Mouse (Mus musculus): ENCODE measurements at regions not wholly inside any gene's neighbourhood (a gene's known extent, or its start where the extent isn't known, plus 50 kb on each side); places are given as distances from the start of the nearest gene placed in this dataset.

DNA sequence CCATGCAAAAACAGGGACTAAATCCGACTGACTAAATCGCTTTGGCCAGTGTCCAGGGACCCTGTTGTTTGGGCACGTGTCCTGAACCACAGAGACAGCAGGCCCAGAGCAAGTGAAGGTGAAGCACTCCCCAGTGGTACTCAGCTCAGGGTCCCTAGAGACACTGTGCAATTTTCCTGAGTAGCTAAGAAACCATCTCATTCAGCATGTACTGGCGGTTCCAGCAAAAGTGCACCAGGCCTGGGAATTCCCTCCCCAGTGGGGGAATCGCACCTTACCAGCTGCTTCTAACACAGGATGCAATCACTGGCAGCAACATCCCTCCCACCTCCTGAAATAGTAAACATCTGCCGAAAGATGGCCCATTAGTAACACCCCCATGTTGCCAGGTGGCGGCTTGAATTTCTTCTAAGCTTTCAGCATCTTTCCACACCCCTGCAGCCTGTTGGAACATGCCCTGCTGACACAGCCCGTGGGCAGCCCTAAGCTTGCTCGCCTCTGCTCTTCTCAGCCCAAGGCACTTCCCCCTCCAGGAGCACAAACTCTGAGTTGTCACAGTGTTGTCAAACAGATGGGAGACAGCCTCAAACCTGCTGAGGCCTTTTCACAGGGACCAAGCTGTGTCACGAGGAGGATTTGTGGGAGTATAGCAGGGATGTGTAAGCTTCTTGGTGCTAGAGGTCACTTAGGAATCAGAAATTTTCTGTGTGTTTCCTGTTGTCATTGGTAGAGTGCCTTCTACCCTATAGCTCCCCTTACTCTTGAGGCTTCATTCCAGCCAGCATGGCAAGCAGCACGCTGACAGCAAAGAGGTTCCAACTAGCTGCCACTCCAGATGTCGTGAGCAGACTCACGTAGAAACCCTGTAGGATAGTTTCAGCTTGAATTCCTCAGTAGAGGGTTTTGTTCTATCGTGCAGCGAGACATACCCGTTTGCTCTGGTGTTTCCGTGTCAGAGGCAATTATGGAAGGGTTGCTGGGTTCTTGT is 186.8 kb upstream of the Ntm start:
- no peak overlapping the region for H3K4me3 ChIP-seq (ENCODE audit: low read depth, low read length)

DNA sequence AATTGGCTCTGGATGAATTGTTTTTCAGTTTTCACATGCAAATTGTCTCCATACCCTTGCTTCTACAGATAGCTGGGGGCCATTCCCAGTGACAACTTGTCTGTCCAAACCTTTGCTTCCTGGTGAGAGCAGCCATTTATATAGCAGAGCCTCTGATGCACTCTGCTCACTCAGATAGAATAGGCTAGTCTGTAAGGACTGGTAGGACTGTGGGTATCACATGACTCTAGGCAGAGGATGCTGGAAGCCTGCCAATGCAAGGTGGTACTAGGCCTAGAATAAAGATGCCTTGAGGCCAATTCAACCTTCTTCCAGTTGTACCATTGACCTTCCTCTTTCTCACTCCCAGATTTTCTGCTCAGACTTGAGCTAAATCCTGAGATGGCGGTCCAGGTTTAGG is 188.2 kb upstream of the Ntm start:
- no peak for DNase-seq (ENCODE audit: low spot score)

More for the DNA sequence above, 186.8 kb upstream of the Ntm start:
- ATAC-seq (ENCODE audit: low FRiP score), result no peak
- no peak overlapping the region for H3K27ac ChIP-seq (ENCODE audit: low read depth, low read length)
- peak; percentile 15 for DNase-seq (ENCODE audit: low spot score)
- 54% methylated on average over 17 of the region's 17 CpGs for WGBS
- no peak overlapping the region for H3K9ac ChIP-seq (ENCODE audit: low read depth, low read length)
- no peaks in the 10 kb centered on the region for H3K9me3 ChIP-seq (ENCODE audit: control insufficient read depth, low read length)
- no peak overlapping the region for H3K4me2 ChIP-seq (replicated peaks; ENCODE audit: low read depth, low read length)
- no peaks in the 10 kb centered on the region for H3K36me3 ChIP-seq (ENCODE audit: control insufficient read depth, insufficient read depth, low read length)
- H3K27me3 ChIP-seq (ENCODE audit: control insufficient read depth, insufficient read depth, low read length), result no peaks in the 10 kb centered on the region
- no peaks in the 10 kb centered on the region for H3K4me1 ChIP-seq (replicated peaks; ENCODE audit: control insufficient read depth, insufficient read depth, low read length)

DNA sequence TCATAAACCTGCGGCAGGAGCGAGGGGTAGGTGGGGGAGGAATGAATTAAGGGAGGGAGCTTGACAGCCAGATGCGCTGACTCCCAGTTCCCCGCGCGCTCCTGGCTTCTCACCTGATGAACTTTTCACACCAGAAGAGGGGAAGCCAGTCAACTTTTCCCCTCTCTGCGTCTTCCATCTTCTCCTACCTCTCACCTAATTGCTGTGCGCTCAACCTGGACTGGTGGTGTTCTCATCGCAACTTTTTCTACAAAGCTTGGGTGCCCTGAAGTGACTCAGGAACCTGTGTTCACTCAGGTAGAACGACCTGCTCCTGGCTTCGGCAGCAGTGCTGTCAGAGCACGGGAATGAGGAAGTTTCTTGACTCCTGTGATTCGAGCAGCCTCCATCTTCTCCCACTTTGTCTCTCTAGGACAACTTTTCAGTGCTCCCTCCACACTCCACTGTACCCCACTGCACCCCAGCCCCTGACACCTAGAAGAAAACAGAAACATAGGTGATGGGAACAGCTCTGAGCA is 203.4 kb upstream of the Ntm start:
- 88% methylated on average over 13 of the region's 13 CpGs for WGBS
- Histone ChIP-seq H3K4me1 (replicated peaks; ENCODE audit: control insufficient read depth, insufficient read depth, low read length) (no peaks in the 10 kb centered on the region), H3K9ac (ENCODE audit: low read depth, low read length) (no peak overlapping the region), H3K4me2 (replicated peaks; ENCODE audit: low read depth, low read length) (no peak overlapping the region), H3K36me3 (ENCODE audit: control insufficient read depth, insufficient read depth, low read length) (no peaks in the 10 kb centered on the region), H3K27ac (ENCODE audit: low read depth, low read length) (no peak overlapping the region), H3K4me3 (ENCODE audit: low read depth, low read length) (no peak overlapping the region), H3K9me3 (ENCODE audit: control insufficient read depth, low read length) (no peaks in the 10 kb centered on the region), H3K27me3 (ENCODE audit: control insufficient read depth, insufficient read depth, low read length) (no peaks in the 10 kb centered on the region)
- ATAC-seq (ENCODE audit: low FRiP score) (no peak), DNase-seq (ENCODE audit: low spot score) (no peak)

More for the DNA sequence above, 188.2 kb upstream of the Ntm start:
- H3K36me3 ChIP-seq (ENCODE audit: control insufficient read depth, insufficient read depth, low read length), result no peaks in the 10 kb centered on the region
- 94% methylated on average over 1 of the region's 1 CpGs for WGBS
- H3K27ac ChIP-seq (ENCODE audit: low read depth, low read length), result no peak overlapping the region
- no peaks in the 10 kb centered on the region for H3K4me1 ChIP-seq (replicated peaks; ENCODE audit: control insufficient read depth, insufficient read depth, low read length)
- no peak for ATAC-seq (ENCODE audit: low FRiP score)
- H3K4me2 ChIP-seq (replicated peaks; ENCODE audit: low read depth, low read length), result no peak overlapping the region
- H3K9ac ChIP-seq (ENCODE audit: low read depth, low read length), result no peak overlapping the region
- H3K27me3 ChIP-seq (ENCODE audit: control insufficient read depth, insufficient read depth, low read length), result no peaks in the 10 kb centered on the region
- no peaks in the 10 kb centered on the region for H3K9me3 ChIP-seq (ENCODE audit: control insufficient read depth, low read length)
- no peak overlapping the region for H3K4me3 ChIP-seq (ENCODE audit: low read depth, low read length)

DNA sequence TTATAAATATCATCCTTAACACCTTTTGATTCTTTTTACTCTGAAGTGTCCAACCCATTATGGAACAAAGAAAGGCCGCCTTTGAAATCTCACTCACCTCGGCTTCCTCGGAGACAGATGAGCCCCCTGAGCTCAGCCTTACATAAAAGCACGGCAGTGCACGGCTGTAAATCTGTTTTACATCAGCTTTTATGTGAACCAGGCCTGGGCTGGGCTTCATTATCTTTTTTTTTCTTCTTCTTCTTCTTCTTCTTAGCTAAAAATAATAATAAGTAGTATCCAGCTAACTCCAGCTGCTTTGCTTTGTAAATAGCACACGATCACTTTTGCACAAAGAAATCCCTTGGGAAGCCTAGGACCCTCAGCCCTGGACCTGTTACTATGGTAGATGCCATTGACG is 204.3 kb upstream of the Ntm start:
- DNase-seq (ENCODE audit: low spot score), result no peak

DNA sequence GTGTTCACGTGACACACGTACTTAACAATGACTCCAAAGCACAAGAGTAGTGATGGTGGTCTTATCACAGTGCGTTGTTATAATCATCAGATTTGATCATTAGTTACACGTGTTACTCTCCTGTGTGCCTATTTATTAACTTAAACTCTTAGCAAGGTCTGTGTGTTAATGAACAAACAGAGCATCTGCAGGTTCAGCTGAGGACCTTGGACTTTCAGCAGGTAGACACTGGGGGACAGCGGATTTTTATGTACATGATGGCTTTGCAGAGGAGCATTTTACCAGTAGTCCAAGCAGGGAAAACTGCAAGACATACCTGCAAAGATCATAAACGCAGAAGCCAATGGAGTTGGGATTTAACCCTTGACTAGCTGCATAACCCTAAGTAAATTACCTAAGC is 211.7 kb upstream of the Ntm start:
- Histone ChIP-seq H3K27ac (ENCODE audit: low read depth, low read length) (no peak overlapping the region), H3K4me1 (replicated peaks; ENCODE audit: control insufficient read depth, insufficient read depth, low read length) (no peaks in the 10 kb centered on the region), H3K27me3 (ENCODE audit: control insufficient read depth, insufficient read depth, low read length) (no peaks in the 10 kb centered on the region), H3K4me3 (ENCODE audit: low read depth, low read length) (no peak overlapping the region), H3K9me3 (ENCODE audit: control insufficient read depth, low read length) (no peaks in the 10 kb centered on the region), H3K36me3 (ENCODE audit: control insufficient read depth, insufficient read depth, low read length) (no peaks in the 10 kb centered on the region), H3K4me2 (replicated peaks; ENCODE audit: low read depth, low read length) (no peak overlapping the region), H3K9ac (ENCODE audit: low read depth, low read length) (no peak overlapping the region)
- WGBS, result 96% methylated on average over 6 of the region's 6 CpGs
- no peak for DNase-seq (ENCODE audit: low spot score)
- no peak for ATAC-seq (ENCODE audit: low FRiP score)

More for the DNA sequence above, 204.3 kb upstream of the Ntm start:
- Histone ChIP-seq H3K27me3 (ENCODE audit: control insufficient read depth, insufficient read depth, low read length) (no peaks in the 10 kb centered on the region), H3K4me3 (ENCODE audit: low read depth, low read length) (no peak overlapping the region), H3K4me1 (replicated peaks; ENCODE audit: control insufficient read depth, insufficient read depth, low read length) (no peaks in the 10 kb centered on the region), H3K4me2 (replicated peaks; ENCODE audit: low read depth, low read length) (no peak overlapping the region), H3K9ac (ENCODE audit: low read depth, low read length) (no peak overlapping the region), H3K36me3 (ENCODE audit: control insufficient read depth, insufficient read depth, low read length) (no peaks in the 10 kb centered on the region), H3K27ac (ENCODE audit: low read depth, low read length) (no peak overlapping the region), H3K9me3 (ENCODE audit: control insufficient read depth, low read length) (no peaks in the 10 kb centered on the region)
- no peak for ATAC-seq (ENCODE audit: low FRiP score)
- WGBS, result 50% methylated on average over 7 of the region's 7 CpGs

DNA sequence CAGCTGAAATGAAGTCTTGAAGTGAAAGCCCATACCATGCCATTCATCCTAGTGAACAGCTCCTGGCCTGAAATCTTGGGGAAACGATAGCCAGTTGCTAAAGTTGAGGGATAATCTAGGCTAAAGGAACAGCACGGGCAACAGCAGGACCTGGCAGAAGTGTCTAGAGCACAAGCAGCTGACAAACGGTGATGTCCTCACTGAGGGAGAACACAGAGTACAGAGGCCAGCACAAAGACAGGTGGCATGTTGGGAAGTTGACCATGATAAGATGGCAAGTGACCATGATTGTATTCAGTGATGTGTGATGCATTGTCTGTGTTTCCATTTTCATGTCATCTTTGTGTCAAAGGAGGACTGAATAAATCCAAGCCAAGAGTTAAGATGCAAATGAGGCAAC is 212.4 kb upstream of the Ntm start:
- no peaks in the 10 kb centered on the region for H3K4me1 ChIP-seq (replicated peaks; ENCODE audit: control insufficient read depth, insufficient read depth, low read length)
- H3K27me3 ChIP-seq (ENCODE audit: control insufficient read depth, insufficient read depth, low read length), result no peaks in the 10 kb centered on the region
- no peaks in the 10 kb centered on the region for H3K9me3 ChIP-seq (ENCODE audit: control insufficient read depth, low read length)
- no peak for ATAC-seq (ENCODE audit: low FRiP score)
- no peak overlapping the region for H3K4me3 ChIP-seq (ENCODE audit: low read depth, low read length)
- no peak overlapping the region for H3K27ac ChIP-seq (ENCODE audit: low read depth, low read length)
- H3K36me3 ChIP-seq (ENCODE audit: control insufficient read depth, insufficient read depth, low read length), result no peaks in the 10 kb centered on the region
- no peak for DNase-seq (ENCODE audit: low spot score)
- 82% methylated on average over 3 of the region's 3 CpGs for WGBS
- H3K4me2 ChIP-seq (replicated peaks; ENCODE audit: low read depth, low read length), result no peak overlapping the region
- H3K9ac ChIP-seq (ENCODE audit: low read depth, low read length), result no peak overlapping the region

DNA sequence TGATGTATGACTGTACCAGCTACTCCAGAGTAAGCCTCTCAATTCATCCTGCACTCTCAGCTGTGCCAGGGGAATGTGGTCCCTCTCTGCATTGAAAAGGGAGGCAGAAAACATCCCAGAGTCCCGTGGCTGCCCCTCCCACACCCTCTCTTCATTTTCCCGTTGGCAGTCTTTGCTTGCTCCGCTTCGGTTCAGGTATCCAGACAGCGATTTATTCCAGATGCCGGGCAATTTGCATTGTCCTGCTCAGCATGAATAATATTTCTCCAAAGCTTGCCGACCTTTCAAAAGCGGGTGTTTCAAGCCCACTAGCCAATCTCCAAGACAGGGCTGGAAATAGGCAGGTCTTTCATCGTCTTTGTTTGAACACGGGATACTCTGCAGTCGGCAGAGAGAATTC is 220.5 kb upstream of the Ntm start:
- no peak overlapping the region for H3K4me3 ChIP-seq (ENCODE audit: low read depth, low read length)
- H3K9ac ChIP-seq (ENCODE audit: low read depth, low read length), result no peak overlapping the region
- H3K36me3 ChIP-seq (ENCODE audit: control insufficient read depth, insufficient read depth, low read length), result no peaks in the 10 kb centered on the region
- no peak overlapping the region for H3K4me2 ChIP-seq (replicated peaks; ENCODE audit: low read depth, low read length)
- no peaks in the 10 kb centered on the region for H3K27me3 ChIP-seq (ENCODE audit: control insufficient read depth, insufficient read depth, low read length)
- ATAC-seq (ENCODE audit: low FRiP score), result no peak
- DNase-seq (ENCODE audit: low spot score), result no peak
- no peaks in the 10 kb centered on the region for H3K9me3 ChIP-seq (ENCODE audit: control insufficient read depth, low read length)
- 78% methylated on average over 11 of the region's 11 CpGs for WGBS
- H3K4me1 ChIP-seq (replicated peaks; ENCODE audit: control insufficient read depth, insufficient read depth, low read length), result no peaks in the 10 kb centered on the region
- H3K27ac ChIP-seq (ENCODE audit: low read depth, low read length), result no peak overlapping the region

DNA sequence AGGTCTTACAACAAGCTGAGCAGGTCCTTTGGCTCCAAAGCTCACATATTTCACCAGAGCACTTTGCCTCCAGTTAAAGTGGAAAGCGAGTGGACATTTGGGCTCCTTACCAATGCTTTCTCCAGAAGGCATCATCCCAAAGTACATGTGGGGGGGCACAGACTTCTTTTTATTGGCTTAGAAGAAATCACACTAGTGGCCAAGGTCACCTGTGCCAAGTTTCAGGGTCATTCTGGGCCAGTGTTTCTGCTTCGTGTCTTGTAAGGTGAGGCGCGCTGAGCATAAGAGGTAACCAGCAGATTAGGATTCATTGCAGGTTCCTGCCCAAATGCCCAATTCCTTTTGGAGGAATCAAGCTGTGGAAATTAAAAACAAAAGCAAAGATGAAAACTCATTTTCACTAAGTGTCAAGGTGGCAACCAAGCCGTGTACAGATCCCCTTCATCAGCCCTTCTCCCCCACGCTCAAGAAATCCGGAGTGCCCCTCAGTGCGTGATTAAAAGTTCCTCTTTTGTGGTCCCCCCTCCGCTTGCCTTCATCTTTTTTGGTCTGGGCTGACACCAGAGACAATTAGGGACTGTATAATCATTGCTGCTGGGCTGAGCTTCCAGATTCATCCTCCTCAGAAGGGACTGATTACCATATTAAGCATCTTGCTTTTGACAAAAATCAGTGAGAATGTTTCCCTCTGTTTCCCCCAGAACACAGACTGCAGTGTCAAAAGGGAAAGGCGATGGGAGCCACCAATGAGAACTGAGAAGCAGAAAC is 222.2 kb upstream of the Ntm start:
- Histone ChIP-seq H3K36me3 (ENCODE audit: control insufficient read depth, insufficient read depth, low read length) (no peaks in the 10 kb centered on the region), H3K27ac (ENCODE audit: low read depth, low read length) (no peak overlapping the region), H3K4me1 (replicated peaks; ENCODE audit: control insufficient read depth, insufficient read depth, low read length) (no peaks in the 10 kb centered on the region), H3K4me3 (ENCODE audit: low read depth, low read length) (no peak overlapping the region), H3K9me3 (ENCODE audit: control insufficient read depth, low read length) (no peaks in the 10 kb centered on the region), H3K27me3 (ENCODE audit: control insufficient read depth, insufficient read depth, low read length) (no peaks in the 10 kb centered on the region), H3K4me2 (replicated peaks; ENCODE audit: low read depth, low read length) (no peak overlapping the region), H3K9ac (ENCODE audit: low read depth, low read length) (no peak overlapping the region)
- DNase-seq (ENCODE audit: low spot score) (no peak), ATAC-seq (ENCODE audit: low FRiP score) (no peak)
- 83% methylated on average over 10 of the region's 10 CpGs for WGBS

All from hindbrain, embryonic 11.5 days (tissue).